Mouse (Mus musculus) liver, postnatal 0 days (tissue): ENCODE results near the gene Flt3. TPM values are rescaled to one million over a fixed set of nuclear protein-coding genes. Genes with fewer than 3 reads are reported as not detected.

Source experiments
- ATAC-seq: fragments of 200-750 bp; cut with Nextera tagmentation; 2 replicates; pipeline ENCODE4 v1.8.0; 2017; ENCODE audit warnings: mild to moderate bottlenecking, moderate library complexity
- DNase-seq: peaks from one replicate; pipeline ENCODE4 v3.0.0-alpha.2; 2016
- H3K27ac ChIP-seq: fragments of 300-500 bp; sonication (generic); 2 replicates; pipeline ENCODE4 v1.5.1; 2014; ENCODE audit warnings: antibody characterized with exemption, moderate library complexity, mild to moderate bottlenecking, low read depth
- H3K27me3 ChIP-seq: fragments of 300-500 bp; sonication (generic); 2 replicates; pipeline ENCODE4 v1.6.1; 2014; ENCODE audit warnings: low read length, control low read depth, mixed read lengths; ENCODE audit not compliant: insufficient read depth
- H3K36me3 ChIP-seq: fragments of 300-500 bp; sonication (generic); replicated peaks from 2 replicates; pipeline ENCODE4 v1.6.1; 2014; ENCODE audit warnings: mild to moderate bottlenecking, control low read depth, low read length, moderate library complexity, mixed read lengths; ENCODE audit not compliant: insufficient read depth
- H3K4me1 ChIP-seq: fragments of 300-500 bp; sonication (generic); 2 replicates; pipeline ENCODE4 v1.6.1; 2014; ENCODE audit warnings: antibody characterized with exemption, mild to moderate bottlenecking, control low read depth; ENCODE audit not compliant: insufficient read depth
- H3K4me2 ChIP-seq: fragments of 300-500 bp; sonication (generic); 2 replicates; pipeline ENCODE4 v1.6.1; 2014; ENCODE audit warnings: low read depth, mild to moderate bottlenecking, low read length, moderate library complexity, mixed read lengths
- H3K4me3 ChIP-seq: fragments of 300-500 bp; sonication (generic); 2 replicates; pipeline ENCODE4 v1.5.1; 2014; ENCODE audit warnings: low read depth, low read length
- H3K9ac ChIP-seq: fragments of 300-500 bp; sonication (generic); replicated peaks from 2 replicates; pipeline ENCODE4 v1.6.1; 2014; ENCODE audit warnings: mild to moderate bottlenecking, moderate library complexity
- H3K9me3 ChIP-seq: fragments of 300-500 bp; sonication (generic); 2 replicates; pipeline ENCODE4 v1.6.1; 2016; ENCODE audit warnings: mild to moderate bottlenecking, control low read depth, low read length, mixed read lengths
- CTCF ChIP-seq: sonication (generic); IDR thresholded peaks from 2 replicates; pipeline ENCODE4 v1.5.1; 2016; ENCODE audit warnings: antibody characterized with exemption, low read depth
- EP300 ChIP-seq: IDR thresholded peaks from 2 replicates; pipeline ENCODE4 v1.6.1; 2016; ENCODE audit warnings: antibody characterized with exemption, low read depth, mild to moderate bottlenecking
- WGBS: fragments of 180-500 bp; shearing (Covaris S2); extraction: QIAGEN DNeasy Blood & Tissue Kit; methylation state at CpG from one replicate; pipeline ENCODE4 v1.1.7; 2014; ENCODE audit not compliant: insufficient replicate concordance; 5-methylcytosine and 5-hydroxymethylcytosine counted together
- polyA plus RNA-seq: library from polyadenylated mRNA; unstranded; fragments of >200 nt; fragmentation: Nextera tagmentation; extraction: Ambion mirVana; gene quantifications from 2 replicates; pipeline ENCODE4 v1.2.1, GENCODE M21; 2015

Gene Flt3
- polyA plus RNA-seq, 1 experiment from 2014 or later, result 1.5 TPM

GRCm38 (mm10) chr5:147302746-147303400 lies 97.4 kb downstream of the Flt3 start:
- ATAC-seq (no peak), DNase-seq (peak; percentile 12)
- no peak for TF ChIP-seq CTCF
- no peak for TF ChIP-seq EP300
- H3K9me3 ChIP-seq, result no peaks in the 10 kb centered on the region
- no peak overlapping the region for H3K4me3 ChIP-seq
- no peak overlapping the region for H3K9ac ChIP-seq
- H3K27ac ChIP-seq, result no peak overlapping the region
- 10% methylated on average over 13 of the region's 13 CpGs for WGBS
- H3K36me3 ChIP-seq, result no peaks in the 10 kb centered on the region
- peaks cover 17% of the 10 kb centered on the region for H3K4me1 ChIP-seq
- H3K4me2 ChIP-seq, result no peak overlapping the region
- peaks cover 97% of the 10 kb centered on the region for H3K27me3 ChIP-seq

GRCm38 (mm10) chr5:147302141-147302540 lies 98.1 kb downstream of the Flt3 start:
- H3K27me3 ChIP-seq, result peaks cover 92% of the 10 kb centered on the region
- WGBS, result 14% methylated on average over 8 of the region's 8 CpGs
- ATAC-seq, result no peak
- no peaks in the 10 kb centered on the region for H3K9me3 ChIP-seq
- H3K4me1 ChIP-seq, result peaks cover 15% of the 10 kb centered on the region
- no peak overlapping the region for H3K9ac ChIP-seq
- DNase-seq, result no peak
- no peak overlapping the region for H3K4me3 ChIP-seq
- H3K4me2 ChIP-seq, result no peak overlapping the region
- H3K27ac ChIP-seq, result no peak overlapping the region
- H3K36me3 ChIP-seq, result no peaks in the 10 kb centered on the region
- TF ChIP-seq EP300 (no peak), CTCF (no peak)

- Histone ChIP-seq H3K4me3 (no peak overlapping the region), H3K27ac (no peak overlapping the region), H3K27me3 (peaks cover 88% of the 10 kb centered on the region), H3K36me3 (no peaks in the 10 kb centered on the region), H3K9me3 (no peaks in the 10 kb centered on the region), H3K9ac (no peak overlapping the region), H3K4me2 (no peak overlapping the region), H3K4me1 (peaks cover 15% of the 10 kb centered on the region)
- ATAC-seq (no peak), DNase-seq (peak; percentile 16)
- TF ChIP-seq EP300, result no peak
- TF ChIP-seq CTCF, result no peak
- WGBS, result 5% methylated on average over 10 of the region's 10 CpGs
Measured at GRCm38 (mm10) chr5:147301781-147302070, 98.6 kb downstream of the Flt3 start.

- peak; percentile 14 for DNase-seq
- WGBS, result 4% methylated on average over 21 of the region's 21 CpGs
- peaks cover 82% of the 10 kb centered on the region for H3K27me3 ChIP-seq
Measured at GRCm38 (mm10) chr5:147300917-147301780, 99.1 kb downstream of the Flt3 start.

GRCm38 (mm10) chr5:147300001-147300363 lies 100.3 kb downstream of the Flt3 start:
- TF ChIP-seq EP300, result no peak
- TF ChIP-seq CTCF, result no peak
- Histone ChIP-seq H3K4me2 (peak overlapping the region; percentile 74), H3K4me3 (peak overlapping the region; percentile 33), H3K4me1 (peaks cover 15% of the 10 kb centered on the region), H3K27me3 (peaks cover 71% of the 10 kb centered on the region), H3K9ac (no peak overlapping the region), H3K27ac (no peak overlapping the region), H3K36me3 (no peaks in the 10 kb centered on the region), H3K9me3 (no peaks in the 10 kb centered on the region)
- DNase-seq, result no peak
- ATAC-seq, result peak; percentile 20
- WGBS, result 8% methylated on average over 4 of the region's 4 CpGs

More at GRCm38 (mm10) chr5:147300917-147301780, 99.1 kb downstream of the Flt3 start:
- ATAC-seq, result no peak
- H3K4me3 ChIP-seq, result no peak overlapping the region
- H3K4me1 ChIP-seq, result peaks cover 15% of the 10 kb centered on the region
- H3K9me3 ChIP-seq, result no peaks in the 10 kb centered on the region
- no peaks in the 10 kb centered on the region for H3K36me3 ChIP-seq
- H3K27ac ChIP-seq, result no peak overlapping the region
- H3K4me2 ChIP-seq, result peak overlapping the region; percentile 32; the same call in 1 of the 2 replicates
- H3K9ac ChIP-seq, result no peak overlapping the region
- no peak for TF ChIP-seq EP300
- TF ChIP-seq CTCF, result no peak

GRCm38 (mm10) chr5:147299255-147300000 lies 100.9 kb downstream of the Flt3 start:
- H3K36me3 ChIP-seq, result no peaks in the 10 kb centered on the region
- peak overlapping the region; percentile 41; the same call in 1 of the 2 replicates for H3K9ac ChIP-seq
- peak overlapping the region; percentile 82 for H3K27ac ChIP-seq
- peaks cover 65% of the 10 kb centered on the region for H3K27me3 ChIP-seq
- peaks cover 15% of the 10 kb centered on the region for H3K4me1 ChIP-seq
- no peaks in the 10 kb centered on the region for H3K9me3 ChIP-seq
- H3K4me3 ChIP-seq, result peak overlapping the region; percentile 33
- TF ChIP-seq EP300 (no peak), CTCF (peak; percentile 73)
- ATAC-seq (peak; percentile 93), DNase-seq (peak; percentile 73)
- WGBS, result 2% methylated on average over 41 of the region's 41 CpGs
- H3K4me2 ChIP-seq, result peak overlapping the region; percentile 74
